Mouse (Mus musculus) lung, postnatal 0 days (tissue): ENCODE data around the gene Map2k1. TPM values are rescaled to one million over a fixed set of nuclear protein-coding genes. Genes with fewer than 3 reads are reported as not detected.
A peak's percentile ranks its signal among the peaks of the same experiment; 100 is the strongest.
"Not testable (repeated sequence)": the region's sequence is repeated elsewhere in the genome, so short reads cannot be mapped to it uniquely, and the experiment has no call there.

Experiments
- ATAC-seq: fragments of 200-750 bp; cut with Nextera tagmentation; 2 replicates; pipeline ENCODE4 v1.8.0; 2017; ENCODE audit warnings: moderate library complexity
- DNase-seq: peaks from one replicate; pipeline ENCODE4 v3.0.0-alpha.2; 2016; ENCODE audit warnings: low spot score
- H3K27ac ChIP-seq: fragments of 300-500 bp; sonication (generic); 2 replicates; pipeline ENCODE4 v1.5.1; 2014; ENCODE audit warnings: antibody characterized with exemption, mild to moderate bottlenecking, low read length, mixed read lengths
- H3K27me3 ChIP-seq: fragments of 300-500 bp; sonication (generic); replicated peaks from 2 replicates; pipeline ENCODE4 v1.6.1; 2014; ENCODE audit warnings: low read length, mixed read lengths; ENCODE audit not compliant: insufficient read depth
- H3K36me3 ChIP-seq: fragments of 300-500 bp; sonication (generic); 2 replicates; pipeline ENCODE4 v1.6.1; 2014; ENCODE audit warnings: low read length, mixed read lengths; ENCODE audit not compliant: insufficient read depth
- H3K4me1 ChIP-seq: fragments of 300-500 bp; sonication (generic); 2 replicates; pipeline ENCODE4 v1.6.1; 2014; ENCODE audit warnings: antibody characterized with exemption, low read depth, low read length, mixed read lengths; ENCODE audit not compliant: insufficient read depth
- H3K4me2 ChIP-seq: fragments of 300-500 bp; sonication (generic); replicated peaks from 2 replicates; pipeline ENCODE4 v1.6.1; 2014; ENCODE audit warnings: low read depth, mild to moderate bottlenecking, low read length, moderate library complexity, mixed read lengths
- H3K4me3 ChIP-seq: fragments of 300-500 bp; sonication (generic); 2 replicates; pipeline ENCODE4 v1.5.1; 2014; ENCODE audit warnings: low read depth, low read length
- H3K9ac ChIP-seq: fragments of 300-500 bp; sonication (generic); replicated peaks from 2 replicates; pipeline ENCODE4 v1.6.1; 2014; ENCODE audit warnings: low read depth, mild to moderate bottlenecking
- H3K9me3 ChIP-seq: fragments of 300-500 bp; sonication (generic); 2 replicates; pipeline ENCODE4 v1.6.1; 2016; ENCODE audit warnings: low read length, mixed read lengths
- CTCF ChIP-seq: IDR thresholded peaks from 2 replicates; pipeline ENCODE4 v1.5.1; 2016; ENCODE audit warnings: antibody characterized with exemption, mild to moderate bottlenecking
- EP300 ChIP-seq: IDR thresholded peaks from 2 replicates; pipeline ENCODE4 v1.6.1; 2016; ENCODE audit warnings: antibody characterized with exemption, mild to moderate bottlenecking, control low read depth
- whole genome bisulfite sequencing: fragments of 180-500 bp; shearing (Covaris S2); extraction: QIAGEN DNeasy Blood & Tissue Kit; methylation state at CpG from one replicate; pipeline ENCODE4 v1.1.7; 2014; 5-methylcytosine and 5-hydroxymethylcytosine counted together
- polyA plus RNA-seq: library from polyadenylated mRNA; unstranded; fragments of >200 nt; fragmentation: Nextera tagmentation; extraction: Ambion mirVana; gene quantifications from 2 replicates; pipeline ENCODE4 v1.2.1, GENCODE M21; 2015

Gene Map2k1
- 67.1 and 77.6 TPM in 2 replicates for polyA plus RNA-seq

DNA sequence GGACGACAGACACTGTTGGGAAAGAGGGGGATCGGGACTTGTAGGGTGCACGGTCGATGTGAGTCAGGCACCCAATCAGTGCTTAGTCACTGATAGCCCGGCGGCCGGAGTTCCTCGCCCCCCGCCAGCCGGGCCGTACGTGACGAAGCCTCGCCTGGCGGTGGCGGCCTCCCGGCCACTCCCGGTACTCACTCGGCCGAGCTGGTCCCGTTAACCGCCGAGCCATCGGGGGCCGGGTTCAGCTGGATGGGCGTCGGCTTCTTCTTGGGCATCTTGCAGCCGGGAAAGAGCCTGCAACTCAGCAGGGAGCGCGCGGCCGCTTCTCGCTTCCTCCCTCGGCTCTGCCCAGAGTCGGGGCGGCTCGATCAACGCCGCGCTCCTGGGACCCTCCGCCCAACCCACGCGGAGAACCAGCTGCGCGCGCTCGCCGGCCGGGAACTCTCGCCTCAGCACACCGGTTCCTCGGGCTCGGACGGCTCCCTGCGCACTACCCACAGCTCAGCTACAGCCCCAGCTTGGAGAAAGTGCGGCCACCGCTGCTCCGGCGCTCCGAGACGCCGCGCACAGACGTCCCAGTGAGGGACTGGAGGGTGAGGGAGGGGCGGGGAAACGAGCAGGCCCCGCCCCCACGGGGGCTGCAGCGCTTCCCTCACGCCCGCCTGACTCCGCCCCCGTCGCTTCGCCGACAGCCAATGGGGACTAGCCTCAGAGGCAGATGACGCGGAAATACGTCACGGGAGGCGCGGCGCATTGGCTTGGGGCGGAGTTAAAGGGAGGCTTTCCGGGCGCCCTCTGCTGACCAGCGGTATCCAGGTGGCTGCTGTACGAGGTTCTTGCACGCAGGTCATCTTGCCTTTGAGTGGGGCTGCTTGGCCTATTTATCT lies at the start of gene Map2k1:
Map2k1 (minus strand) TSS at position 611 of the 884 bp plus-strand sequence.
- peak; percentile 99 for DNase-seq
- TF ChIP-seq CTCF, result peak; percentile 89
- no peak for TF ChIP-seq EP300
- peaks cover 10% of the 10 kb centered on the region; the same call in 1 of the 2 replicates for H3K4me1 ChIP-seq
- H3K4me3 ChIP-seq, result peak within 1 kb of the TSS; percentile 92
- peak within 1 kb of the TSS; percentile 90 for H3K27ac ChIP-seq
- ATAC-seq, result peak; percentile 98
- WGBS, result under 1% methylated on average over 78 of the region's 89 CpGs
- no peaks in the 10 kb centered on the region for H3K27me3 ChIP-seq
- H3K9me3 ChIP-seq, result no peaks in the 10 kb centered on the region
- H3K9ac ChIP-seq, result peak within 1 kb of the TSS; percentile 85
- H3K4me2 ChIP-seq, result peak within 1 kb of the TSS; percentile 73
- H3K36me3 ChIP-seq, result no peaks in the 10 kb centered on the region

DNA sequence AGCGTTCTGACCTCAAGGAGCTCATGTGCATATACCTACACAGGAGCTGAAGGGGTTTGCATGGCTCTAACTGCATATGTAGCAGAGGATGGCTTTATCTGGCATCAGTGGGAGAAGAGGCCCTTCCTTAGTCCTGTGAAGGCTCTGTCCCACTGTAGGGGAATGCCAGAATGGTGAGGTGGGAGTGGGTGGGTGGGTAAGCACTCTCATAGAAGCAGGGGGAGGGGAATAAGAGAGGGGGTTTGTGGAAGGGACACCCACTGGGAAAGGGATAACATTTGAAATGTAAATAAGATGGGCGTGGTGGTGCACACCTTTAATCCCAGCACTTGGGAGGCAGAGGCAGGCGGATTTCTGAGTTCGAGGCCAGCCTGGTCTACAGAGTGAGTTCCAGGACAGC lies 49.7 kb upstream of the Map2k1 start:
- not testable (repeated sequence) for H3K9me3 ChIP-seq, H3K4me1 ChIP-seq, H3K4me3 ChIP-seq, H3K4me2 ChIP-seq, H3K27me3 ChIP-seq, ATAC-seq, H3K27ac ChIP-seq, DNase-seq, H3K9ac ChIP-seq
- peaks cover 20% of the 10 kb centered on the region for H3K36me3 ChIP-seq
- 96% methylated on average over 4 of the region's 4 CpGs for WGBS

- H3K9ac ChIP-seq, result peak overlapping the region; percentile 84; the same call in 1 of the 2 replicates
- 34% methylated on average over 5 of the region's 5 CpGs for WGBS
- DNase-seq (no peak), ATAC-seq (no peak)
- H3K27ac ChIP-seq, result no peak overlapping the region
- H3K9me3 ChIP-seq, result no peaks in the 10 kb centered on the region
- peak overlapping the region; percentile 77; the same call in 1 of the 2 replicates for H3K4me2 ChIP-seq
- H3K4me1 ChIP-seq, result 0 out of 2 replicates have a peak, but pooled peaks cover 3% of the 10 kb centered on the region
- H3K27me3 ChIP-seq, result no peaks in the 10 kb centered on the region
- H3K4me3 ChIP-seq, result 0 out of 2 replicates have a peak overlapping the region, but pooled peaks have one; percentile 83
- H3K36me3 ChIP-seq, result no peaks in the 10 kb centered on the region
- TF ChIP-seq CTCF (no peak), EP300 (no peak)
These were observed 29.1 kb upstream of the Map2k1 start for GRCm38 (mm10) chr9:64282404-64282987.

GRCm38 (mm10) chr9:64281781-64282178 lies 28.3 kb upstream of the Map2k1 start:
- ATAC-seq (peak; percentile 87), DNase-seq (no peak)
- H3K36me3 ChIP-seq, result no peaks in the 10 kb centered on the region
- H3K9ac ChIP-seq, result peak overlapping the region; percentile 84
- no peaks in the 10 kb centered on the region for H3K9me3 ChIP-seq
- under 1% methylated on average over 24 of the region's 24 CpGs for WGBS
- TF ChIP-seq CTCF, result no peak
- TF ChIP-seq EP300, result no peak
- H3K27me3 ChIP-seq, result no peaks in the 10 kb centered on the region
- peak overlapping the region; percentile 83 for H3K4me3 ChIP-seq
- peak overlapping the region; percentile 79 for H3K27ac ChIP-seq
- 0 out of 2 replicates have a peak, but pooled peaks cover 3% of the 10 kb centered on the region for H3K4me1 ChIP-seq
- peak overlapping the region; percentile 77 for H3K4me2 ChIP-seq

GRCm38 (mm10) chr9:64281105-64281780 lies 27.8 kb upstream of the Map2k1 start, which contains the start of gene Tipin:
Gene Tipin (plus strand): TSS chr9:64281581.
- H3K9ac ChIP-seq, result peak within 1 kb of the TSS; percentile 84
- DNase-seq, result peak; percentile 97
- H3K4me2 ChIP-seq, result peak within 1 kb of the TSS; percentile 77
- TF ChIP-seq CTCF (no peak), EP300 (peak; percentile 77)
- H3K4me3 ChIP-seq, result peak within 1 kb of the TSS; percentile 83
- H3K9me3 ChIP-seq, result no peaks in the 10 kb centered on the region
- H3K36me3 ChIP-seq, result no peaks in the 10 kb centered on the region
- H3K27me3 ChIP-seq, result no peaks in the 10 kb centered on the region
- H3K27ac ChIP-seq, result peak within 1 kb of the TSS; percentile 79
- 0 out of 2 replicates have a peak, but pooled peaks cover 3% of the 10 kb centered on the region for H3K4me1 ChIP-seq
- ATAC-seq, result peak; percentile 97
- WGBS, result 2% methylated on average over 46 of the region's 46 CpGs
